ENCODE assay signal across 12 mouse cellular contexts in genomic region chr16:5058114-5058513, GRCm38 (mm10). TPM values are rescaled to one million over a fixed set of nuclear protein-coding genes. Genes with fewer than 3 reads are reported as not detected.
DNase-seq lines count a peak whose midpoint lies in the region; ATAC-seq and TF ChIP-seq lines count a peak whose summit lies in the region.
"Had no signal": no experiment of that assay in that cellular context is flagged by ENCODE, and none has a peak within 500 bp of the region (broad histone marks: within the 10 kb centered on the region; RNA-seq: fewer than 3 reads in every experiment).

No protein-coding gene starts in this region.

- TF ChIP-seq CTCF in forebrain, postnatal 0 days (IDR thresholded peaks at IDR 0.05; ENCODE audit: low read depth): peak; percentile 64

- no peak overlapping the region for H3K9ac ChIP-seq in forebrain, postnatal 0 days
- H3K9ac ChIP-seq: liver, embryonic 13.5 days had no signal

- H3K4me2 ChIP-seq in forebrain, postnatal 0 days (ENCODE audit: low read depth): no peak overlapping the region
- H3K4me2 ChIP-seq: liver, embryonic 13.5 days had no signal

- H3K9me3 ChIP-seq in forebrain, postnatal 0 days (ENCODE audit: low read length): no peaks in the 10 kb centered on the region
- H3K9me3 ChIP-seq in forebrain, embryonic 10.5 days: no peaks in the 10 kb centered on the region
- H3K9me3 ChIP-seq: liver, embryonic 13.5 days had no signal

- H3K4me1 ChIP-seq in forebrain, postnatal 0 days (ENCODE audit: insufficient read depth): no peaks in the 10 kb centered on the region
- no peaks in the 10 kb centered on the region for H3K4me1 ChIP-seq in forebrain, embryonic 10.5 days
- H3K4me1 ChIP-seq: liver, embryonic 13.5 days had no signal

- H3K27ac ChIP-seq in forebrain, postnatal 0 days (ENCODE audit: low read depth, low read length): no peak overlapping the region
- no peak overlapping the region for H3K27ac ChIP-seq in forebrain, embryonic 10.5 days
- H3K27ac ChIP-seq: liver, embryonic 13.5 days had no signal

- 90% methylated on average over 1 of the region's 1 CpGs for WGBS in forebrain, postnatal 0 days
- 87% methylated on average over 1 of the region's 1 CpGs for WGBS in forebrain, embryonic 10.5 days

- DNase-seq in forebrain, postnatal 0 days: peak; percentile 22
- no peak for DNase-seq in forebrain, embryonic 10.5 days (ENCODE audit: extremely low spot score, low spot score)
- DNase-seq in lung, postnatal 10 days: peak; percentile 22
- no peak for DNase-seq in lung, adult 18-20 months
- peak; percentile 42 for DNase-seq in embryo, embryonic 10.5 days (ENCODE audit: low spot score)
- peak; percentile 51 for DNase-seq in splenic B cell, adult 2 months (ENCODE audit: low read depth, low spot score)
- DNase-seq in urinary bladder, adult 2 months (ENCODE audit: low spot score): no peak
- DNase-seq in cerebellum, adult 18-20 months: no peak
- DNase-seq: heart, adult 18-20 months; kidney, postnatal 10 days; liver, embryonic 13.5 days had no signal

- no peak for ATAC-seq in forebrain, postnatal 0 days

- no peaks in the 10 kb centered on the region for H3K27me3 ChIP-seq in forebrain, postnatal 0 days (ENCODE audit: insufficient read depth, low read length)
- no peaks in the 10 kb centered on the region for H3K27me3 ChIP-seq in forebrain, embryonic 10.5 days (ENCODE audit: poor library complexity, severe bottlenecking)
- no peaks in the 10 kb centered on the region for H3K27me3 ChIP-seq in splenic B cell, adult 2 months (ENCODE audit: control insufficient read depth, insufficient read depth, low read length, poor library complexity, severe bottlenecking)
- H3K27me3 ChIP-seq: liver, embryonic 13.5 days had no signal

- H3K4me3 ChIP-seq in forebrain, postnatal 0 days (ENCODE audit: low read depth, low read length): no peak overlapping the region
- no peak overlapping the region for H3K4me3 ChIP-seq in forebrain, embryonic 10.5 days
- H3K4me3 ChIP-seq: liver, embryonic 13.5 days had no signal

- H3K36me3 ChIP-seq in forebrain, postnatal 0 days (ENCODE audit: insufficient read depth): peaks cover 32% of the 10 kb centered on the region
- H3K36me3 ChIP-seq in forebrain, embryonic 10.5 days (replicated peaks): peaks cover 86% of the 10 kb centered on the region
- peaks cover 4% of the 10 kb centered on the region; the same call in 1 of the 2 replicates for H3K36me3 ChIP-seq in splenic B cell, adult 2 months (ENCODE audit: control insufficient read depth, insufficient read depth, low read length, poor library complexity, severe bottlenecking)

RNA-seq across cellular contexts. Expression of gene Ubn1, which starts 8.3 kb away (rescaled TPM):
- total RNA-seq in forebrain, postnatal 0 days (2014; rRNA removed): 24.2 and 34.9 TPM in 2 replicates
- 4.7 and 7.0 TPM in 2 replicates for polyA plus RNA-seq in forebrain, postnatal 0 days (2015; fragmentation: Nextera tagmentation; extraction: Ambion mirVana)
- polyA plus RNA-seq in forebrain, embryonic 10.5 days (2016; fragmentation: Nextera tagmentation; extraction: Ambion mirVana): 16.1 and 17.1 TPM in 2 replicates
- polyA plus RNA-seq in urinary bladder, adult 2 months (2012; rRNA removed): 32.5 and 33.1 TPM in 2 replicates

RNA-seq across cellular contexts. Expression of gene Glyr1, which starts 8.5 kb away (rescaled TPM):
- 180 and 186 TPM in 2 replicates for total RNA-seq in forebrain, postnatal 0 days (2014; rRNA removed)
- 138 and 157 TPM in 2 replicates for polyA plus RNA-seq in forebrain, postnatal 0 days (2015; fragmentation: Nextera tagmentation; extraction: Ambion mirVana)
- 216 and 223 TPM in 2 replicates for polyA plus RNA-seq in forebrain, embryonic 10.5 days (2016; fragmentation: Nextera tagmentation; extraction: Ambion mirVana)
- 79.8 and 84.7 TPM in 2 replicates for polyA plus RNA-seq in urinary bladder, adult 2 months (2012; rRNA removed)

RNA-seq across cellular contexts. Expression of gene Rogdi, which starts 44.8 kb away (rescaled TPM):
- total RNA-seq in forebrain, postnatal 0 days (2014; rRNA removed): 55.3 and 75.3 TPM in 2 replicates
- 107 and 130 TPM in 2 replicates for polyA plus RNA-seq in forebrain, postnatal 0 days (2015; fragmentation: Nextera tagmentation; extraction: Ambion mirVana)
- 60.1 and 61.8 TPM in 2 replicates for polyA plus RNA-seq in forebrain, embryonic 10.5 days (2016; fragmentation: Nextera tagmentation; extraction: Ambion mirVana)
- 59.9 and 64.7 TPM in 2 replicates for polyA plus RNA-seq in urinary bladder, adult 2 months (2012; rRNA removed)

RNA-seq across cellular contexts. Expression of gene Smim22, which starts 51.0 kb away (rescaled TPM):
- not detected in 2 replicates for total RNA-seq in forebrain, postnatal 0 days (2014; rRNA removed)
- 0.87 and 1.8 TPM in 2 replicates for polyA plus RNA-seq in forebrain, postnatal 0 days (2015; fragmentation: Nextera tagmentation; extraction: Ambion mirVana)
- 1.7 and 2.5 TPM in 2 replicates for polyA plus RNA-seq in forebrain, embryonic 10.5 days (2016; fragmentation: Nextera tagmentation; extraction: Ambion mirVana)
- 72.4 and 92.6 TPM in 2 replicates for polyA plus RNA-seq in urinary bladder, adult 2 months (2012; rRNA removed)
- total RNA-seq: heart, adult 18-20 months had no signal
- polyA plus RNA-seq: neural tube, embryonic 14.5 days had no signal

Comparison
In these comparisons a context has a peak if more than half of its experiments do, and no peak if none do; other contexts are left out.
1. DNase-seq: peak in forebrain, postnatal 0 days (single experiment), lung, postnatal 10 days (single experiment), embryo, embryonic 10.5 days (single experiment) and splenic B cell, adult 2 months (single experiment); none in forebrain, embryonic 10.5 days (single experiment), lung, adult 18-20 months (0 of 2), urinary bladder, adult 2 months (single experiment) and cerebellum, adult 18-20 months (0 of 2).